Mouse (Mus musculus): ENCODE data around the gene Pcolce2. TPM values are rescaled to one million over a fixed set of nuclear protein-coding genes. Genes with fewer than 3 reads are reported as not detected.
"Not testable (repeated sequence)": the region's sequence is repeated elsewhere in the genome, so short reads cannot be mapped to it uniquely, and the experiment has no call there.

The Pcolce2 gene
- polyA plus RNA-seq, 1 experiment from 2014 or later = 1.3 TPM

- Histone ChIP-seq H3K27ac (no peak overlapping the region), H3K4me2 (no peak overlapping the region), H3K9ac (no peak overlapping the region), H3K4me1 (no peaks in the 10 kb centered on the region), H3K27me3 (replicated peaks) (no peaks in the 10 kb centered on the region), H3K36me3 (no peaks in the 10 kb centered on the region), H3K9me3 (no peaks in the 10 kb centered on the region), H3K4me3 (replicated peaks) (no peak overlapping the region)
- 76% methylated on average over 14 of the region's 14 CpGs for WGBS
- no peak for ATAC-seq (ENCODE audit: insufficient read depth, low FRiP score, low read depth)
Measured at GRCm38 (mm10) chr9:95614861-95615615, 22.4 kb upstream of the Pcolce2 start.

- WGBS = 74% methylated on average over 3 of the region's 3 CpGs
Measured at GRCm38 (mm10) chr9:95615961-95616360, 21.4 kb upstream of the Pcolce2 start.

GRCm38 (mm10) chr9:95618572-95618971 is 18.8 kb upstream of the Pcolce2 start:
- no peak overlapping the region for H3K4me2 ChIP-seq
- ATAC-seq (ENCODE audit: insufficient read depth, low FRiP score, low read depth) = no peak
- H3K27me3 ChIP-seq (replicated peaks) = no peaks in the 10 kb centered on the region
- no peak overlapping the region for H3K4me3 ChIP-seq (replicated peaks)
- H3K36me3 ChIP-seq = no peaks in the 10 kb centered on the region
- 63% methylated on average over 1 of the region's 1 CpGs for WGBS
- H3K9me3 ChIP-seq = no peaks in the 10 kb centered on the region
- H3K4me1 ChIP-seq = no peaks in the 10 kb centered on the region
- H3K27ac ChIP-seq = no peak overlapping the region
- no peak overlapping the region for H3K9ac ChIP-seq

More at GRCm38 (mm10) chr9:95615961-95616360, 21.4 kb upstream of the Pcolce2 start:
- no peaks in the 10 kb centered on the region for H3K36me3 ChIP-seq
- H3K27me3 ChIP-seq (replicated peaks) = no peaks in the 10 kb centered on the region
- H3K4me1 ChIP-seq = no peaks in the 10 kb centered on the region
- H3K9ac ChIP-seq = no peak overlapping the region
- H3K27ac ChIP-seq = no peak overlapping the region
- H3K4me3 ChIP-seq (replicated peaks) = no peak overlapping the region
- ATAC-seq (ENCODE audit: insufficient read depth, low FRiP score, low read depth) = no peak
- H3K4me2 ChIP-seq = no peak overlapping the region
- H3K9me3 ChIP-seq = no peaks in the 10 kb centered on the region

- Histone ChIP-seq H3K9ac (no peak overlapping the region), H3K9me3 (no peaks in the 10 kb centered on the region), H3K27ac (no peak overlapping the region), H3K36me3 (no peaks in the 10 kb centered on the region), H3K27me3 (replicated peaks) (no peaks in the 10 kb centered on the region), H3K4me3 (replicated peaks) (no peak overlapping the region), H3K4me2 (no peak overlapping the region), H3K4me1 (no peaks in the 10 kb centered on the region)
- no peak for ATAC-seq (ENCODE audit: insufficient read depth, low FRiP score, low read depth)
- 67% methylated on average over 3 of the region's 3 CpGs for WGBS
Measured at GRCm38 (mm10) chr9:95624072-95624471, 13.3 kb upstream of the Pcolce2 start.

GRCm38 (mm10) chr9:95628439-95628948 is 8.9 kb upstream of the Pcolce2 start:
- no peaks in the 10 kb centered on the region for H3K27me3 ChIP-seq (replicated peaks)
- no peaks in the 10 kb centered on the region for H3K9me3 ChIP-seq
- H3K4me2 ChIP-seq = no peak overlapping the region
- no peak overlapping the region for H3K9ac ChIP-seq
- 75% methylated on average over 6 of the region's 6 CpGs for WGBS
- H3K27ac ChIP-seq = no peak overlapping the region
- no peak for ATAC-seq (ENCODE audit: insufficient read depth, low FRiP score, low read depth)
- H3K4me1 ChIP-seq = no peaks in the 10 kb centered on the region
- H3K36me3 ChIP-seq = no peaks in the 10 kb centered on the region
- no peak overlapping the region for H3K4me3 ChIP-seq (replicated peaks)

- not testable (repeated sequence) for H3K36me3 ChIP-seq; H3K27ac ChIP-seq; H3K4me3 ChIP-seq (replicated peaks); H3K4me2 ChIP-seq; H3K4me1 ChIP-seq; ATAC-seq (ENCODE audit: insufficient read depth, low FRiP score, low read depth); H3K9ac ChIP-seq; H3K9me3 ChIP-seq; H3K27me3 ChIP-seq (replicated peaks)
- WGBS = 82% methylated on average over 2 of the region's 2 CpGs
Measured at GRCm38 (mm10) chr9:95629561-95629960, 7.8 kb upstream of the Pcolce2 start.

- Histone ChIP-seq H3K9me3 (no peaks in the 10 kb centered on the region), H3K27ac (no peak overlapping the region), H3K4me1 (0 out of 2 replicates have a peak, but pooled peaks cover 8% of the 10 kb centered on the region), H3K4me3 (replicated peaks) (no peak overlapping the region), H3K9ac (no peak overlapping the region), H3K36me3 (no peaks in the 10 kb centered on the region), H3K27me3 (replicated peaks) (peaks cover 23% of the 10 kb centered on the region), H3K4me2 (no peak overlapping the region)
- 78% methylated on average over 4 of the region's 4 CpGs for WGBS
- no peak for ATAC-seq (ENCODE audit: insufficient read depth, low FRiP score, low read depth)
Measured at GRCm38 (mm10) chr9:95636395-95636794, 1.0 kb upstream of the Pcolce2 start.

GRCm38 (mm10) chr9:95639919-95640318 is 2.5 kb downstream of the Pcolce2 start:
- peaks cover 23% of the 10 kb centered on the region for H3K27me3 ChIP-seq (replicated peaks)
- no peak overlapping the region for H3K4me2 ChIP-seq
- 49% methylated on average over 4 of the region's 4 CpGs for WGBS
- H3K9ac ChIP-seq = no peak overlapping the region
- H3K36me3 ChIP-seq = no peaks in the 10 kb centered on the region
- no peak overlapping the region for H3K4me3 ChIP-seq (replicated peaks)
- no peaks in the 10 kb centered on the region for H3K9me3 ChIP-seq
- no peak for ATAC-seq (ENCODE audit: insufficient read depth, low FRiP score, low read depth)
- H3K27ac ChIP-seq = no peak overlapping the region
- H3K4me1 ChIP-seq = 0 out of 2 replicates have a peak, but pooled peaks cover 8% of the 10 kb centered on the region

- Histone ChIP-seq H3K4me2 (no peak overlapping the region), H3K27me3 (replicated peaks) (no peaks in the 10 kb centered on the region), H3K27ac (no peak overlapping the region), H3K4me1 (no peaks in the 10 kb centered on the region), H3K36me3 (no peaks in the 10 kb centered on the region), H3K4me3 (replicated peaks) (no peak overlapping the region), H3K9me3 (no peaks in the 10 kb centered on the region), H3K9ac (no peak overlapping the region)
- ATAC-seq (ENCODE audit: insufficient read depth, low FRiP score, low read depth) = no peak
- WGBS = 91% methylated on average over 8 of the region's 8 CpGs
Measured at GRCm38 (mm10) chr9:95645926-95646325, 8.5 kb downstream of the Pcolce2 start.

GRCm38 (mm10) chr9:95653363-95653762 is 16.0 kb downstream of the Pcolce2 start:
- no peak for ATAC-seq (ENCODE audit: insufficient read depth, low FRiP score, low read depth)
- no peaks in the 10 kb centered on the region for H3K36me3 ChIP-seq

GRCm38 (mm10) chr9:95654356-95654755 is 17.0 kb downstream of the Pcolce2 start:
- ATAC-seq (ENCODE audit: insufficient read depth, low FRiP score, low read depth) = no peak
- Histone ChIP-seq H3K36me3 (no peaks in the 10 kb centered on the region), H3K27me3 (replicated peaks) (no peaks in the 10 kb centered on the region), H3K4me1 (no peaks in the 10 kb centered on the region), H3K4me2 (no peak overlapping the region), H3K9me3 (no peaks in the 10 kb centered on the region), H3K9ac (no peak overlapping the region), H3K27ac (no peak overlapping the region), H3K4me3 (replicated peaks) (no peak overlapping the region)
- 91% methylated on average over 5 of the region's 5 CpGs for WGBS

More at GRCm38 (mm10) chr9:95653363-95653762, 16.0 kb downstream of the Pcolce2 start:
- no peak overlapping the region for H3K27ac ChIP-seq
- H3K4me1 ChIP-seq = no peaks in the 10 kb centered on the region
- 74% methylated on average over 6 of the region's 6 CpGs for WGBS
- no peaks in the 10 kb centered on the region for H3K27me3 ChIP-seq (replicated peaks)
- no peak overlapping the region for H3K4me2 ChIP-seq
- no peak overlapping the region for H3K9ac ChIP-seq
- H3K9me3 ChIP-seq = no peaks in the 10 kb centered on the region
- H3K4me3 ChIP-seq (replicated peaks) = no peak overlapping the region

GRCm38 (mm10) chr9:95657941-95658340 is 20.5 kb downstream of the Pcolce2 start:
- no peak overlapping the region for H3K4me3 ChIP-seq (replicated peaks)
- WGBS = 82% methylated on average over 2 of the region's 2 CpGs
- ATAC-seq (ENCODE audit: insufficient read depth, low FRiP score, low read depth) = no peak

More at GRCm38 (mm10) chr9:95657941-95658340, 20.5 kb downstream of the Pcolce2 start:
- Histone ChIP-seq H3K4me2 (no peak overlapping the region), H3K4me1 (no peaks in the 10 kb centered on the region), H3K27me3 (replicated peaks) (no peaks in the 10 kb centered on the region), H3K9ac (no peak overlapping the region), H3K36me3 (no peaks in the 10 kb centered on the region), H3K9me3 (no peaks in the 10 kb centered on the region), H3K27ac (no peak overlapping the region)
